Mouse (Mus musculus): Measurements from ENCODE around the gene Lipn.

Gene Lipn

GRCm38 (mm10) chr19:34066779-34067472 is at the start of gene Lipn:
Gene Lipn (plus strand): TSS chr19:34067358.
- DNase-seq (ENCODE audit: low read depth, low spot score), result no peak

GRCm38 (mm10) chr19:34021440-34022172 is 45.6 kb upstream of the Lipn start:
- DNase-seq (ENCODE audit: low read depth, low spot score), result no peak

DNA sequence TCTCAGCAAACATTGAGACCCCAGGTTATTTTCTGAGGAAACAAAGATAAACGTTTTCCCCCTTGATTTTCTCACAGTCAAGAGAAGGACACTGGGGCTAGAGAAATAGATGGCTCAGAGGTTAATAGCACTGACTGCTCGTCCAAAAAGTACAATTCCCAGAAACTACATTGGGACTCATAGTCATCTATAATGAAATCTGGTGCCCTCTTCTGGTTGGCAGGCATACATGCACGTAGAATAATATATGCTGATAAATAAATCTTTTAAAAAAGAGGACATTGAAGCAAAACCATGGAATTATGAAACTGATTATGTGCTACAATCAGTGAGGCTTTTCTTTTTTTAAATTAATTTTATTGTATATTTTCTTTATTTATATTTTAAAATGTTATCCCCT is 44.4 kb upstream of the Lipn start:
- DNase-seq (ENCODE audit: low read depth, low spot score), result no peak

GRCm38 (mm10) chr19:34039731-34040130 is 27.4 kb upstream of the Lipn start:
- DNase-seq (ENCODE audit: low read depth, low spot score), result no peak

- no peak for DNase-seq (ENCODE audit: low read depth, low spot score)
Measured at GRCm38 (mm10) chr19:34043008-34043407, 24.1 kb upstream of the Lipn start.

DNA sequence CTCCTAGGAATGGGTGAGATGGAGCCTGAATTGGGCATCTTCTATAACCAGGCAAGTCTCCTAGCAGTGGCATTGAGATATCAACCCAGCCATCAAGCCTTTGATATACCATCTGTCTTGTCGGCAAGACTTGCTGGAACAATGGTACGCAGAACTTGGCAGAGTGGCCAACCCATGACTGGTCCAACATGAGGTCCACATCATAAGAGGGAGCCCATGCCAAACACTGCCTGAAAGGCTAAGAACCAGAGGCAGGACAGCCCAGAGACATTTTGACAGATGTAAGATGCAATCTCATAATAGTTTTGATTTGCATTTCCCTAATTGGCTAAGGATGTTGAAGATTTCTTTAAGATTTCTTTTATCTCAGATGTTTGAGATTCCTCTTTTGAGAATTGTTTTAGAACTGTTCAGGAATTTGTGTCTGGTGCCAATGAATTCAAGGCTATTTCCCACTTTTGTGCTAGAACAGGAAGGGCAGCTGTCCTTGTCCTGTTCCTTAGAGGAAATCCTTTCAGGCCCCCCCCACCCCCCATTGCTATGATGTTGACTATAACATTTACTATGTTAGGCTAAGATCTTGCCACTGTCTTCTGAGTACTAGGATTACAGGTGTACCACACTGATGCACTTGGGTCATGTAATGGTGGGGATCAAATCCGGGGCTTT is 17.7 kb upstream of the Lipn start:
- no peak for DNase-seq (ENCODE audit: low read depth, low spot score)

GRCm38 (mm10) chr19:34051502-34051901 is 15.7 kb upstream of the Lipn start:
- no peak for DNase-seq (ENCODE audit: low read depth, low spot score)

DNA sequence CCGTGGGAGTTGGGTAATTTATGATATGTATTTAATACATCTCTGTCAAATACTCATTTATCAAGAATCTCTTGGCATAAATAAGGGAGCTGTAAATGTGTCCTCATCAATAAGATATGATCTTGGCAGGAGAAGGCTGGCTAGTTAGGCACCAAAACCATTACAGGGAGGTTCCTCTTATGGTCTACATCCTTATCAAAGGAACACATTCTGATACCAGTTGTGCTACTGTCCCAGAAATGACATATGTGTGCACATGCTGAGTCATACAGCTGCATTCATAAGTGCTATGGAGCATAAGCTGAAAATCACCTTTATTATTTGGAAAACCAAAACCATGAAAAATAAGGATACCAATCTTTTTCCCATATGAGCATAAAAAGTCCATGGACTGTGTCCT is 3.6 kb upstream of the Lipn start:
- DNase-seq (ENCODE audit: low read depth, low spot score), result no peak

- DNase-seq (ENCODE audit: low read depth, low spot score), result no peak
Measured at GRCm38 (mm10) chr19:34064059-34064458, 3.1 kb upstream of the Lipn start.

- no peak for DNase-seq (ENCODE audit: low read depth, low spot score)
Measured at GRCm38 (mm10) chr19:34074239-34074638, 7.1 kb downstream of the Lipn start.

DNA sequence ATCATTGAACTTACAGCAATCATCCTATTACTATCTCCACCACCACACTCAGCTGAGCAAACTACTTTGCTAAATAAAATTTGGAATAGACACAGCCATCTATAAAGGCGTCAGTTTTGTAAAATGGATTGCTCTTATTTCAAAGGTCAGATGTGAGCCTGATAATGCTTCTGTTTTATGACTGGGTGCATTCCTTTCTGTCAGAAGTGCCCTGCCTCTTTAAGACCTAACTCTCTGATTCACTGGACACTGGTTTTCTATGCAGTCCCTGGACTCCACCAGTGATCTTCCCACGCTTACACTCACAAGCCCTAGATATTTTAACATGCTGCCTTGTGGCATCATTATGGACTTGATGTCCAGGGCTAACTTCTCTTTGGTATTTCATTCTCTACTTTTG is 11.0 kb downstream of the Lipn start:
- no peak for DNase-seq (ENCODE audit: low read depth, low spot score)

DNA sequence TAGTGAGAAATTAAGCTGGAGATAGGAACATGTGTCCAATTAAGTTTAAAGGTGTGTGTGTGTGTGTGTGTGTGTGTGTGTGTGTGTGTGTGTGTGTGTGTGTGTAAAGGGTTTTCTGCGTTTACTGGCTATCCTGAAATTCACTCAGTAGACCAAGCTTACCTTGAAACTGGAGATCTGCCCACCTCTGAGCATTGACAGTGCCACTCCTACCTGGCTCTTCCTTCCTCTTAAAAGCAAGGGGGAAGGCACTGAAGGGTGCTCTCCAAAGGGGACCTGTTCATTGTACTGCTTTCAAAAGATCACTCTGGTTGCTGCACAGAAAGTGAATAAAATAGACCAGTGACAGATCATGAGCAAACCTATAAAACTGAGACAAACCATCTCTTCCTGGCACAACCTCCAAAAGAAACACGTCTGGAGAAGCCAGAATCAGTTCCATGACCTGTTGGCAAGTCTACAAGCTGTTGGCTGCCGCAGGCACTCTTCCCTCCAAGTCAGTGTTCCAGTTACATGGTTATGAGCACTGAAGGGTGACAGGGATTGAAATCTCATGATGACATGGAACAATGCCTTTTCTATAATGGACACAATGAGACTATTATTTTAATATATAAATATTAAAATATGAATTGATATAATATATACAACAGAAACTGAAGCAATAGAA is 22.0 kb downstream of the Lipn start:
- no peak for DNase-seq (ENCODE audit: low read depth, low spot score)

- DNase-seq (ENCODE audit: low read depth, low spot score), result no peak
Measured at GRCm38 (mm10) chr19:34095381-34095780, 28.2 kb downstream of the Lipn start.

DNA sequence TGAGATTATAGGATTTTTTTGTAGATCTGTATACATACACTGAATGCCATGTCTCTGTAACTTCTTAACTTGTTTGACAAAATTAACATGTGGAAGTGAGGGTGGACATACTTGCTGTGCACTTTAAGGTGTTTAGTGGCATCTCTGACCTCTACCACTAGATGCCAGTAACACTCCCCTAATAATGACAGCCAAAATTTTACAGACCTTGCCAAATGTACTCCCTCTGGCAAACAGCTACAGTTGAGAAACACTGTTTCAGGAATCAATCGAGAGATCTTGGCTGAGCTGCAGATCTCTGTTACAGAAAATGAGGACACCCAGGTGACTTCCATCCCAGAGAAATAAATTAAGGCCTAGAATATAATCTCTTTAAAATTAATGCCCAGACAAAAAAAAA is 29.1 kb downstream of the Lipn start:
- no peak for DNase-seq (ENCODE audit: low read depth, low spot score)

DNA sequence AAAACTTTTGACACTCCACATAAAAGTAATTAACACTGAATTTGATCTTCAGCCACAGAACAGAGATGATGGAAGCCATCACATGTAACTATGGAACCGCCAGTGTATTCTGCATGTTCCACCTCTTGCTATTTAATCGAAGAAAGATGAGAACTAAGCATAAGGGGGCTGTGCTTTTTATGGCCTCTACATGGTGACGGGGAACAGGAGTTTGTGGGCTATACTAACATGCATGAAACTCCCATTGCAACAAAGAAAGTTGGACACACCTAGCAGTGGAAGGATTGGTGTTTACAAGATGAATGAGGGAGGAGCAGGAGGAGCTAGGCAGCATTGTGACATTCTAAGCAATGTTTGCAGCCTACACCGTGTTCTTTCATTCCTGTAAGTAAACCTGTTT is 33.5 kb downstream of the Lipn start, which contains the start of gene Lipm:
Gene Lipm (plus strand): TSS at position 301 of the 400 bp plus-strand sequence.
- DNase-seq (ENCODE audit: low read depth, low spot score), result no peak

DNA sequence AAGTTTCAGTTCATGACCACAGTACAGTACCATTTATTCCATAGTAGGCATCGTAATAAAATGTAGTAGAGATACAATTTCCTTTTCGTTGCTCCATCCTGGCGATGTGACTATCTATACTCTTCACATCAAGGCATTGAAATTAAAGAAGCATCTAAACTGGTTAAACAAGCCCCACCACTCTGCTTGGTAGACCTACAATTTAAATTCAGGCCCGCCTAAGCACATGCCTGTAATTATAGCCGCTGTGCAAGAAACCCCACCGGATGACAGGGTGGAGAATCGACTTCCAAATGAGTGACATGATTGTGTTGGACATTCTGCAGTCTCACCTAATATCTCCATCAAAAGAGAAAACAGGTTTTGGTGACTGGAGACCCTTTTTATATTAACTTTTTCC is 34.7 kb downstream of the Lipn start:
- DNase-seq (ENCODE audit: low read depth, low spot score), result no peak

- no peak for DNase-seq (ENCODE audit: low read depth, low spot score)
Measured at GRCm38 (mm10) chr19:34104841-34105240, 37.7 kb downstream of the Lipn start.

DNA sequence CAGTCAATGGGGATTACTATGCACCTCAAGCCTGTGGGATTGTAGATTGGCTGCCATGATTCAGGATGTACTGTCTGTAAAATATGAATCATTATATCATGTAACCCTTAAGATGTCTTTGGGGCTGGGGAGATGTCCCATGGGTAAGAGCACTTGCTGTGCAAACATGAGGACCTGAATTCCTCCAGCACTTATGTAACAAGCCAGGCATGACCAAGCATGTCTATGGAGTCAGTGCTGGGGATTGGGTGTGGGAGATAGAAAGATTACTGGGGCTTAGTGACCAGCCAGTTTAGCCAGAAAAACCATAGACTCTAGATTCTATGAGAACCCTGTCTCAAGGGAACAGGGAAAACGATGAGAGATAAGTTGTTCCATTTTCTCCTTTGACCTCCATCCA is 51.9 kb downstream of the Lipn start:
- DNase-seq (ENCODE audit: low read depth, low spot score), result no peak

GRCm38 (mm10) chr19:34119653-34120052 is 52.5 kb downstream of the Lipn start:
- no peak for DNase-seq (ENCODE audit: low read depth, low spot score)

DNA sequence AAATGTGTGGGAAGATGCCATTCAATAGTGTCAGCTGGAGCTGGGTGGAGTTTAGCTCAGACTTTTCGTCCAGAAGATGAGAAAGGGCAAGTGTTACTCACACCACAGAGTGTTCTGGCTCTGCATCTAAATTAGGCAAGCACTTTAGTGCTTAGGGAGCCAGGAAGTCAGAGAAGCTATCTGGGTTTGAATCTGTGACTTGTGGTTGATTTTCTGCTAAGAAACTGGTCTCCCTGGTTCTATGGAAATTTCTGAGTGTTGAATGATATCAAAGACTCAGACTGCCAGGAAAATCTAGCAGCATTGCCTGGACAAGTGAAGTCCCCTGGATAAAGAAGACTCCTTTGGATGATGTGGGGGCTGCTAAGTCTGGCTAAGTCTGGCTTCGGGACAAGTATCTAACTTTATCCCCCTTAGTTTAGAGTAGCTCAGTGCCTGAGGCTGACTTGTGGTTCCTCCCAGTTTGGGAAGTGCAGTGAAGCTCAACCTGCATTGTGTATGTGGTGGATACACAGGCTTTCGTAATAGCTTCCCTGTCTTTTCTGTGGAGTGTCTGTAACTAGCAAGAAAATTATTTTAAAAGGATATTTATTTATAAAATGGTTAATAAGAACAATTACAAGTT is 53.1 kb downstream of the Lipn start:
- DNase-seq (ENCODE audit: low read depth, low spot score), result peak; percentile 56

Measured in CD4-positive helper T cell, adult 2 months (primary cell).